Mouse (Mus musculus): ENCODE results near the gene Crim1. TPM values are rescaled to one million over a fixed set of nuclear protein-coding genes. Genes with fewer than 3 reads are reported as not detected.
A peak's percentile ranks its signal among the peaks of the same experiment; 100 is the strongest.

The Crim1 gene
- polyA plus RNA-seq, 1 experiment from 2014 or later = 11.9 TPM

DNA sequence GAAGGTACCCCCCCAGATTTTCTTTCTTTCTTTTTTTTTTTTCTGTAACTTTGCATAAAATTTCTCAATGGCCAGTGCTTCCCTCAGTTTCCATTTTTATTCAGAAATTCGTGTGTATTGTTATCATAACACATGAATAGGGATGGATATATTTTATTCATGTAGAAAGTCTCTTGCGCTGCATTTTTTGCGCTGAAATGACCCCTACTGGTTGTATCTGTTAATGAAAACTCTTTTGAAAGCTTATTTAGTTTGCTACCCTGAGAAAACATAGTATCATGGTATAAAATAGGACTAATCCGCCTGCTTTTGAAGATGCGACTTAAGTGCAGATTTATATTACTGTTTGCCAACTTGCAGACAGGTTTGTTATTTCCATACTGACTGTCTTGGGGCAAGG is 3.4 kb downstream of the Crim1 start:
- Histone ChIP-seq H3K9ac (ENCODE audit: low read depth, low read length) (no peak overlapping the region), H3K27ac (ENCODE audit: low read length) (no peak overlapping the region), H3K4me2 (ENCODE audit: low read length) (peak overlapping the region; percentile 91), H3K4me1 (ENCODE audit: control insufficient read depth, insufficient read depth, low read length) (peaks cover 22% of the 10 kb centered on the region), H3K9me3 (replicated peaks; ENCODE audit: control insufficient read depth, low read length, poor library complexity, severe bottlenecking) (no peaks in the 10 kb centered on the region), H3K4me3 (ENCODE audit: low read depth, low read length) (peak overlapping the region; percentile 91), H3K36me3 (ENCODE audit: control insufficient read depth, insufficient read depth, low read length) (no peaks in the 10 kb centered on the region), H3K27me3 (ENCODE audit: control insufficient read depth, insufficient read depth, low read depth, low read length) (no peaks in the 10 kb centered on the region)
- ATAC-seq = no peak
- 31% methylated on average over 5 of the region's 5 CpGs for WGBS

DNA sequence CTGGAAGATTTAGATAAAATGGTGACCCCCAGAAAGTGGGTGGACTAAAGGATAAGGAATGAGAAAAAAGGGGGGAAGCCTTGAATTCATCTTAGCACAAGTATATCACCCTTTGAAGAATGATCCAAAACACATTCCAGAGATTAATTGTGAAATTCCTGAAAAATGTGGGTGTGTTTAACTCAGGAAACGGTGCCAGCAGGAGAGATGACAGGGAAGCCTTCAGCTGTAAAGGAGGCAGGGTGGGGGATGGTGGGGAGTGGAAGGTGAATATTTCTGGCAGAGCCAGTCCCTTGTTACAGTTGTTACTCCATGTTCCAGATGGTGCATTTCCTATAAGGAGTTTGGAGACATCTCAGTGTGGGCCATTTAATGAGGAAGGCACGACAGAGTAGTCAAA is 6.4 kb downstream of the Crim1 start:
- no peaks in the 10 kb centered on the region for H3K36me3 ChIP-seq (ENCODE audit: control insufficient read depth, insufficient read depth, low read length)
- no peak overlapping the region for H3K4me2 ChIP-seq (ENCODE audit: low read length)
- H3K27me3 ChIP-seq (ENCODE audit: control insufficient read depth, insufficient read depth, low read depth, low read length) = no peaks in the 10 kb centered on the region
- no peak overlapping the region for H3K4me3 ChIP-seq (ENCODE audit: low read depth, low read length)
- no peak overlapping the region for H3K9ac ChIP-seq (ENCODE audit: low read depth, low read length)
- no peak overlapping the region for H3K27ac ChIP-seq (ENCODE audit: low read length)
- 54% methylated on average over 2 of the region's 2 CpGs for WGBS
- no peak for ATAC-seq
- H3K4me1 ChIP-seq (ENCODE audit: control insufficient read depth, insufficient read depth, low read length) = peaks cover 22% of the 10 kb centered on the region
- no peaks in the 10 kb centered on the region for H3K9me3 ChIP-seq (replicated peaks; ENCODE audit: control insufficient read depth, low read length, poor library complexity, severe bottlenecking)

DNA sequence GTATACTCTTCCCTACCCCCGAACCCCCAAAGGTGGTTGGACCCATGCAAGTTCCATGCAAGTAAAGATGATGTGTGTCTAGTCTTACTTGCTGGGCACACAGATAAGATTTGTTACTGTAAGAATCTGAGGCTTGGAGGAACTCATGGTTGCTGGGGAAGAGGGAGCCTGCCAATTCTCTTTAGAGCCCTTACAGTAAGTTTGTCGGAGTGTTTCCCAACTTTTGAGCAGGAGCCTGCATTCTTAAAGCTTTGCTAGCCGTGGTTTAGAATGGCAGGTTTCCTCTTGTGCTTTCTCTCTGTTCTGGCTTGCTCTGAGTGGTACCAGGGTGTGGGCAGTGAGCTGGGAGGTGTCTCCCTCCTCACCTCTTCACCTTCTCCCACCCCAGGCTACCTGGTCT is 7.2 kb downstream of the Crim1 start:
- no peaks in the 10 kb centered on the region for H3K36me3 ChIP-seq (ENCODE audit: control insufficient read depth, insufficient read depth, low read length)
- WGBS = 91% methylated on average over 3 of the region's 3 CpGs
- ATAC-seq = no peak

DNA sequence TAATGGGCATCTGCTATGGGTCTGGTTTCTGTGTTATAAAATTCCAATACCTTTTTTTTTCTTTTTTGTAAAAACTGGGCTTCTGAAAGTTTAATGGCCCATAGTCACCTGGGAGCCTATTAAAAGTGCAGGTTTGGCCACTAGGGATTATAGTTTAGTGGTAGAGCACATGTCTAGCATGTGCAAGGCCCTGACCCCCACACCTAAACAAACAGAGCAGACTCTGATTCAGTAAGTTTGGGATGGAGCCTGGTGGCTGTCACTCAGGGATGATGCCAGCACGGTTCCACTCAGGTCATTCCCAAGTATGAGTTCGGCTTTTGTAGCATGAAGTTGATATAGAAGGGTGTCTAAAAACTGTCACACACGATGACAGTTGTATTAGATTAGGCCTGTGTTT is 8.8 kb downstream of the Crim1 start:
- Histone ChIP-seq H3K27me3 (ENCODE audit: control insufficient read depth, insufficient read depth, low read depth, low read length) (no peaks in the 10 kb centered on the region), H3K36me3 (ENCODE audit: control insufficient read depth, insufficient read depth, low read length) (no peaks in the 10 kb centered on the region), H3K9me3 (replicated peaks; ENCODE audit: control insufficient read depth, low read length, poor library complexity, severe bottlenecking) (no peaks in the 10 kb centered on the region), H3K4me1 (ENCODE audit: control insufficient read depth, insufficient read depth, low read length) (peaks cover 10% of the 10 kb centered on the region), H3K4me2 (ENCODE audit: low read length) (no peak overlapping the region), H3K9ac (ENCODE audit: low read depth, low read length) (no peak overlapping the region), H3K4me3 (ENCODE audit: low read depth, low read length) (no peak overlapping the region), H3K27ac (ENCODE audit: low read length) (no peak overlapping the region)
- 82% methylated on average over 3 of the region's 3 CpGs for WGBS
- ATAC-seq = no peak

More for the DNA sequence above, 7.2 kb downstream of the Crim1 start:
- H3K4me3 ChIP-seq (ENCODE audit: low read depth, low read length) = no peak overlapping the region
- no peak overlapping the region for H3K27ac ChIP-seq (ENCODE audit: low read length)
- no peak overlapping the region for H3K9ac ChIP-seq (ENCODE audit: low read depth, low read length)
- H3K4me1 ChIP-seq (ENCODE audit: control insufficient read depth, insufficient read depth, low read length) = peaks cover 20% of the 10 kb centered on the region
- no peaks in the 10 kb centered on the region for H3K27me3 ChIP-seq (ENCODE audit: control insufficient read depth, insufficient read depth, low read depth, low read length)
- H3K9me3 ChIP-seq (replicated peaks; ENCODE audit: control insufficient read depth, low read length, poor library complexity, severe bottlenecking) = no peaks in the 10 kb centered on the region
- no peak overlapping the region for H3K4me2 ChIP-seq (ENCODE audit: low read length)

DNA sequence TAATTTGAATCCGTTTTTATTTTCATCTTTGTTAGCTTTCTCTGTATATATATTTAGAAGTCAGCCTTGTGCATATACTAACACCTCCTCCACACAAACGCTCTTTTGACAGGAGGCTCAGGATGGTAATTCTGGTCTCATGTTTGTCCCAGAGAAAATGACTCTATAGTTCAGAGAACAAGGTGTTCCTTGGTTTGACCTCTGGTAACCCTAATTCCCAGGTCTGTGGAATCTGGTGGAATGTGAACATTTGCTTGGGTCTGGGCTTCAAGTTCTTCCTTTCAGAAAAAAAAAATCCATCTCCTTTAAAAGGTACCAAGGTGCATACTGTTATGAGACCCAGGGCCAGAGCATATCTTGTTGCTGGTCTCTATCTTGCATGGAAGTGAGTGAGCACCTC is 9.6 kb downstream of the Crim1 start:
- WGBS = 93% methylated on average over 2 of the region's 2 CpGs
- ATAC-seq = no peak
- H3K27me3 ChIP-seq (ENCODE audit: control insufficient read depth, insufficient read depth, low read depth, low read length) = no peaks in the 10 kb centered on the region
- H3K4me1 ChIP-seq (ENCODE audit: control insufficient read depth, insufficient read depth, low read length) = peaks cover 5% of the 10 kb centered on the region
- H3K4me2 ChIP-seq (ENCODE audit: low read length) = no peak overlapping the region
- no peaks in the 10 kb centered on the region for H3K9me3 ChIP-seq (replicated peaks; ENCODE audit: control insufficient read depth, low read length, poor library complexity, severe bottlenecking)
- H3K4me3 ChIP-seq (ENCODE audit: low read depth, low read length) = no peak overlapping the region
- H3K36me3 ChIP-seq (ENCODE audit: control insufficient read depth, insufficient read depth, low read length) = no peaks in the 10 kb centered on the region
- no peak overlapping the region for H3K9ac ChIP-seq (ENCODE audit: low read depth, low read length)
- H3K27ac ChIP-seq (ENCODE audit: low read length) = no peak overlapping the region

DNA sequence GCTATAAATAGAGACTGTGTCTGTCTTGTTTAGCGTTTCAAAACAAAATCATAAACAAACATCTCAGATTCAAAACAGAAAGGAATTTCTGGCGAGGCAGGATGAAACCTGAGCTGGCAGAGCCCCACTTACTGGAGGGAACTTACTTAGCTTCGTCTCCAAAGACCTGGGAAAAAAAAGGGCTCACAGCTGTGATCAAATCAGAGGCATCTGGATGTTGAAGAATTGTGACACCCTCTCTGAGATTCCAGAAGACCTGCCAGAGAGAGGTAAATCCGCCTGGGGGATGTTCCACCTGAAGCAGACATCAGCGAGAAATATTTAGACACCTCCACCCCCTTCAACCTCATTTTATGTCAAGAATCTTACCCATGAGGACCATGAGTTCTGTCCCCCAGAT is 11.8 kb downstream of the Crim1 start:
- no peaks in the 10 kb centered on the region for H3K36me3 ChIP-seq (ENCODE audit: control insufficient read depth, insufficient read depth, low read length)
- no peaks in the 10 kb centered on the region for H3K27me3 ChIP-seq (ENCODE audit: control insufficient read depth, insufficient read depth, low read depth, low read length)
- H3K9me3 ChIP-seq (replicated peaks; ENCODE audit: control insufficient read depth, low read length, poor library complexity, severe bottlenecking) = no peaks in the 10 kb centered on the region
- H3K4me2 ChIP-seq (ENCODE audit: low read length) = no peak overlapping the region
- no peak overlapping the region for H3K9ac ChIP-seq (ENCODE audit: low read depth, low read length)
- no peak overlapping the region for H3K27ac ChIP-seq (ENCODE audit: low read length)
- 80% methylated on average over 5 of the region's 5 CpGs for WGBS
- no peak overlapping the region for H3K4me3 ChIP-seq (ENCODE audit: low read depth, low read length)
- ATAC-seq = no peak
- 0 out of 2 replicates have a peak, but pooled peaks cover 2% of the 10 kb centered on the region for H3K4me1 ChIP-seq (ENCODE audit: control insufficient read depth, insufficient read depth, low read length)

DNA sequence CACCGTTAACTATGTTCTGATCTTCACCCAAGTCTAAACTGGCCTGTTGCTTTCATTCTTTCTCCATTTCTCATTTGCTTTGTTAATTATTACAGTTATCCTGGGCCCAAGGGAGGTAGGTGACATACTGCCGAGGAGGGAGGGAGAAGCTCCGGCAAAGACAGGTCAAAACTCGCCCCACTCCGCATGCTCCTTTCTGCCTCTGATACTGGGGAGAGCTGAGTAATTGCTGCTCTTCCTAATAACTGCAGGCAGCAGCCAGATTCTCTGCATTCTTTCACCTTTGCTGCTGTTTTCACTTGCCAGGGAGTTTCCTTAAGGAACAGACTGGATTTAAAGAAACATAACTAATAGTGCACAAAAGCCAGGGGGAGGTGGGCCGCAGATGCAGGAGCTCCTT is 13.1 kb downstream of the Crim1 start:
- Histone ChIP-seq H3K9me3 (replicated peaks; ENCODE audit: control insufficient read depth, low read length, poor library complexity, severe bottlenecking) (no peaks in the 10 kb centered on the region), H3K9ac (ENCODE audit: low read depth, low read length) (no peak overlapping the region), H3K27me3 (ENCODE audit: control insufficient read depth, insufficient read depth, low read depth, low read length) (no peaks in the 10 kb centered on the region), H3K36me3 (ENCODE audit: control insufficient read depth, insufficient read depth, low read length) (no peaks in the 10 kb centered on the region), H3K4me3 (ENCODE audit: low read depth, low read length) (no peak overlapping the region), H3K4me2 (ENCODE audit: low read length) (no peak overlapping the region), H3K4me1 (ENCODE audit: control insufficient read depth, insufficient read depth, low read length) (0 out of 2 replicates have a peak, but pooled peaks cover 2% of the 10 kb centered on the region), H3K27ac (ENCODE audit: low read length) (no peak overlapping the region)
- ATAC-seq = no peak
- WGBS = 75% methylated on average over 6 of the region's 6 CpGs

DNA sequence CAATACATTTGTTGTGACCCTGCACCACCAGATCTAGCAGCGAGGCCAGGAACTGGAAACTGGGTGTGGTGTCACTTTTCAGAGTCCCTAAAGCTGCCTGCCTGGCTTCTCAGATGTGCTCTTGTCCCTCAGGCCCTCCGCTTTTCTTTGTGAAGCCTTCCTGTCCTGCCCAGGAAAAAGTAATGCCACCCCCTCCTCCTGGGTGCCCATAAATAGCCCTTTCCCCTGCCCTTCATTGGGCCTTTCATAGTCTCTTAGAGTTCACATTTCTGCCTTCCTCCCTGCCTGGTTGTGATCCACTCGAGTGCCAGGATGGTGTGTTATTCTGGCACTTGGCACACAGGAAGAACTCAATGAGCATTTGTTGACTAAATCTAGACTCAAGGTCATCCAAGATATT is 16.5 kb downstream of the Crim1 start:
- 75% methylated on average over 3 of the region's 3 CpGs for WGBS
- no peaks in the 10 kb centered on the region for H3K36me3 ChIP-seq (ENCODE audit: control insufficient read depth, insufficient read depth, low read length)

DNA sequence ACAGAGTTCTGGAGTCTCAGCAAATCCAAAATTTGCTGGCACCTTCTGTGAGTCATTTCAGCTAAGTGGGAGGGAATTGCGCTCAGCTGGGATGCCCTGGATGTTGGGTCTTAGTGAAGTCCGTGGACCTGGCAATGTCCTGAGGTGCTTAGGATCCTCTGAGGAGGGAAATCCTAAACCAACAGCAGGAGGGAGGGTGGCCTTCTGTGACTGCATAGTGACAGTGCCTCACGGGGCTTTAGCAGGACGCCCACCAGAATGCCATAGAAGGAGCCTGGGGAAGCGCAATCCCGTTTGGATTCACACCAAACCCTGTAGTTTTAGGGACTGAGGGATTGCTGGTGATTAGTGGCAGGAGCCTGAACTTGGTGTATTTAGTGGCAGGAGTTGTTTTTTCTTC is 17.4 kb downstream of the Crim1 start:
- ATAC-seq = no peak
- Histone ChIP-seq H3K9me3 (replicated peaks; ENCODE audit: control insufficient read depth, low read length, poor library complexity, severe bottlenecking) (no peaks in the 10 kb centered on the region), H3K9ac (ENCODE audit: low read depth, low read length) (no peak overlapping the region), H3K27me3 (ENCODE audit: control insufficient read depth, insufficient read depth, low read depth, low read length) (no peaks in the 10 kb centered on the region), H3K4me1 (ENCODE audit: control insufficient read depth, insufficient read depth, low read length) (0 out of 2 replicates have a peak, but pooled peaks cover 2% of the 10 kb centered on the region), H3K4me2 (ENCODE audit: low read length) (no peak overlapping the region), H3K27ac (ENCODE audit: low read length) (no peak overlapping the region), H3K36me3 (ENCODE audit: control insufficient read depth, insufficient read depth, low read length) (no peaks in the 10 kb centered on the region), H3K4me3 (ENCODE audit: low read depth, low read length) (no peak overlapping the region)
- 60% methylated on average over 6 of the region's 6 CpGs for WGBS

More for the DNA sequence above, 16.5 kb downstream of the Crim1 start:
- Histone ChIP-seq H3K9me3 (replicated peaks; ENCODE audit: control insufficient read depth, low read length, poor library complexity, severe bottlenecking) (no peaks in the 10 kb centered on the region), H3K9ac (ENCODE audit: low read depth, low read length) (no peak overlapping the region), H3K4me1 (ENCODE audit: control insufficient read depth, insufficient read depth, low read length) (0 out of 2 replicates have a peak, but pooled peaks cover 2% of the 10 kb centered on the region), H3K27me3 (ENCODE audit: control insufficient read depth, insufficient read depth, low read depth, low read length) (no peaks in the 10 kb centered on the region), H3K4me2 (ENCODE audit: low read length) (no peak overlapping the region), H3K4me3 (ENCODE audit: low read depth, low read length) (no peak overlapping the region), H3K27ac (ENCODE audit: low read length) (no peak overlapping the region)
- no peak for ATAC-seq
